Mouse (Mus musculus) ES-E14 (cell line): ENCODE results near the gene Thoc3. TPM values are rescaled to one million over a fixed set of nuclear protein-coding genes. Genes with fewer than 3 reads are reported as not detected.

ENCODE experiments used
- DNase-seq: peaks from one replicate; pipeline ENCODE4 v3.0.0-alpha.2; 2013; ENCODE audit warnings: low read depth, low spot score
- H3K27ac ChIP-seq: 2 replicates; pipeline ENCODE4 v1.5.1; 2012; ENCODE audit warnings: low read depth, mild to moderate bottlenecking, low read length, moderate library complexity, mixed read lengths; ENCODE audit not compliant: poor library complexity, insufficient read depth, severe bottlenecking
- H3K36me3 ChIP-seq: 2 replicates; pipeline ENCODE4 v1.6.1; 2012; ENCODE audit warnings: mild to moderate bottlenecking, low read length, moderate library complexity, mixed read lengths; ENCODE audit not compliant: control insufficient read depth, poor library complexity, insufficient read depth, severe bottlenecking
- H3K4me1 ChIP-seq, 2 experiments: fragments of 150-350 bp in 1 of 2; sonication (generic) in 1 of 2; 2 replicates each; pipeline ENCODE4 v1.6.1; 2012; ENCODE audit warnings: low read length in 2 of 2, mild to moderate bottlenecking in 1 of 2, mixed read lengths in 1 of 2; ENCODE audit not compliant: control insufficient read depth in 2 of 2, insufficient read depth in 2 of 2, poor library complexity in 1 of 2
- H3K4me3 ChIP-seq, 2 experiments: fragments of 150-350 bp in 1 of 2; sonication (generic) in 1 of 2; 2 replicates each; pipeline ENCODE4 v1.5.1; 2012; ENCODE audit warnings: low read length in 2 of 2, low read depth in 1 of 2, mild to moderate bottlenecking in 1 of 2, mixed read lengths in 1 of 2; ENCODE audit not compliant: insufficient read depth in 1 of 2, poor library complexity in 1 of 2, severe bottlenecking in 1 of 2
- H3K9ac ChIP-seq: 2 replicates; pipeline ENCODE4 v1.6.1; 2012; ENCODE audit warnings: low read depth, mild to moderate bottlenecking, low read length, mixed read lengths; ENCODE audit not compliant: poor library complexity, insufficient read depth, severe bottlenecking
- H3K9me3 ChIP-seq: fragments of 150-350 bp; sonication (generic); 2 replicates; pipeline ENCODE4 v1.6.1; 2012; ENCODE audit warnings: low read depth, mild to moderate bottlenecking, low read length; ENCODE audit not compliant: control insufficient read depth, insufficient read depth
- CHD2 ChIP-seq: IDR thresholded peaks from 2 replicates; pipeline ENCODE4 v1.6.1; 2014; ENCODE audit warnings: mild to moderate bottlenecking, low read depth, low read length, inconsistent platforms
- HCFC1 ChIP-seq: IDR thresholded peaks from 2 replicates; pipeline ENCODE4 v1.6.1; 2012; ENCODE audit warnings: low read length, inconsistent platforms, borderline replicate concordance; ENCODE audit not compliant: insufficient read depth
- MAFK ChIP-seq: IDR thresholded peaks from 2 replicates; pipeline ENCODE4 v1.6.1; 2014; ENCODE audit warnings: mild to moderate bottlenecking, low read depth, low read length, inconsistent platforms; ENCODE audit not compliant: insufficient read depth
- ZC3H11A ChIP-seq: IDR thresholded peaks from 2 replicates; pipeline ENCODE4 v1.6.1; 2012; ENCODE audit warnings: low read depth, mild to moderate bottlenecking, inconsistent platforms, low read length, borderline replicate concordance
- ZNF384 ChIP-seq: IDR thresholded peaks from 2 replicates; pipeline ENCODE4 v1.6.1; 2012; ENCODE audit warnings: low read depth, low read length, inconsistent platforms
- in situ Hi-C, 2 experiments: fragments of 600-800 bp; cut with MboI; formaldehyde crosslinking; loops; one replicate each; pipeline ENCODE4 v1.15.1; 2025; ENCODE audit warnings: low sequenced_read_pairs in 2 of 2, inconsistent platforms in 1 of 2; ENCODE audit not compliant: unreplicated experiment in 2 of 2
- total RNA-seq: library from RNA; depleted of rRNA; stranded (reverse); fragments of 300-350 nt; gene quantifications from 2 replicates; pipeline ENCODE4 v1.2.3, GENCODE M21; 2012

The Thoc3 gene
- total RNA-seq, 1 experiment = 81.8 TPM

DNA sequence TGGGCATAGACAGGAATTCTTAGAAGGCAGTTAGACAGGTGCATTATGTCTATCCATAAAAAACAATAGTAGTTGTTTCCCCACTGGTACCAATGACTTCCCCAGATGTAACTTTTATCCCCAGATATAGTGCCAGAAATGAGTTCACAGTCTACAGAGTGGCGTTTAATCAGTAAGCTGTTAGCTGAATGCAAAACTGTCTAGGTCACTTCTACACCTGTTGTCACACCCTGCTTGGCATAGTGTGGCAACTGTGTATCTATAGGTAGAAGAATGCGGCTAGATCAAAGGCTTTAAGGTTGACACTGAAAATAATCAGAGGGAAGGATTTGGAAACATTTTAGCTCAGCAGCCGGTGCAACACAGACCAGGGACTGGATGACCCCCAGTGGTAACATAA lies 29.8 kb downstream of the Thoc3 start:
- no peaks in the 10 kb centered on the region for H3K36me3 ChIP-seq
- in situ Hi-C loops = no loop called here
- TF ChIP-seq ZC3H11A (no peak), ZNF384 (no peak), MAFK (no peak), CHD2 (no peak), HCFC1 (no peak)

GRCm38 (mm10) chr13:54437083-54437482 lies 31.6 kb downstream of the Thoc3 start:
- H3K4me1 ChIP-seq = no peaks in the 10 kb centered on the region
- DNase-seq = no peak
- no peak overlapping the region for H3K4me3 ChIP-seq
- H3K27ac ChIP-seq = no peak overlapping the region
- no peaks in the 10 kb centered on the region for H3K9me3 ChIP-seq
- in situ Hi-C loops = no loop called here
- no peak overlapping the region for H3K9ac ChIP-seq
- TF ChIP-seq ZNF384 = no peak
- no peak for TF ChIP-seq CHD2
- no peak for TF ChIP-seq HCFC1
- no peak for TF ChIP-seq ZC3H11A
- TF ChIP-seq MAFK = no peak
- no peaks in the 10 kb centered on the region for H3K36me3 ChIP-seq

More for the DNA sequence above, 29.8 kb downstream of the Thoc3 start:
- H3K4me3 ChIP-seq = no peak overlapping the region
- H3K4me1 ChIP-seq = no peaks in the 10 kb centered on the region
- no peak overlapping the region for H3K9ac ChIP-seq
- H3K27ac ChIP-seq = no peak overlapping the region
- no peak for DNase-seq
- no peaks in the 10 kb centered on the region for H3K9me3 ChIP-seq

GRCm38 (mm10) chr13:54436666-54437065 lies 32.0 kb downstream of the Thoc3 start:
- Histone ChIP-seq H3K27ac (no peak overlapping the region), H3K4me1 (no peaks in the 10 kb centered on the region), H3K9me3 (no peaks in the 10 kb centered on the region), H3K4me3 (no peak overlapping the region), H3K36me3 (no peaks in the 10 kb centered on the region), H3K9ac (no peak overlapping the region)
- DNase-seq = no peak
- in situ Hi-C loops = no loop called here
- TF ChIP-seq ZNF384 (no peak), MAFK (no peak), ZC3H11A (no peak), CHD2 (no peak), HCFC1 (no peak)

GRCm38 (mm10) chr13:54431161-54431560 lies 37.5 kb downstream of the Thoc3 start:
- H3K9me3 ChIP-seq = no peaks in the 10 kb centered on the region
- H3K9ac ChIP-seq = no peak overlapping the region
- no peak for TF ChIP-seq HCFC1
- TF ChIP-seq ZNF384 = no peak
- no peak for TF ChIP-seq ZC3H11A
- no peak for TF ChIP-seq CHD2
- TF ChIP-seq MAFK = no peak
- no peak for DNase-seq
- no peak overlapping the region for H3K27ac ChIP-seq
- in situ Hi-C loops = no loop called here
- H3K4me1 ChIP-seq = no peaks in the 10 kb centered on the region
- no peaks in the 10 kb centered on the region for H3K36me3 ChIP-seq
- H3K4me3 ChIP-seq = no peak overlapping the region

- Histone ChIP-seq H3K4me3 (no peak overlapping the region), H3K27ac (no peak overlapping the region), H3K9me3 (no peaks in the 10 kb centered on the region), H3K36me3 (no peaks in the 10 kb centered on the region), H3K9ac (no peak overlapping the region), H3K4me1 (no peaks in the 10 kb centered on the region)
- TF ChIP-seq MAFK (no peak), CHD2 (no peak), ZNF384 (no peak), ZC3H11A (no peak), HCFC1 (no peak)
- no peak for DNase-seq
- in situ Hi-C loops = no loop called here
Measured at GRCm38 (mm10) chr13:54430051-54430450, 38.6 kb downstream of the Thoc3 start.
